Mouse (Mus musculus) hematopoietic stem cell, adult 5-6 weeks (primary cell): ENCODE data around the gene Gm28372. TPM values are rescaled to one million over a fixed set of nuclear protein-coding genes. Genes with fewer than 3 reads are reported as not detected.

Experiments
- ATAC-seq, 2 experiments: fragments of 125-278 bp in 1 of 2; replicated peaks in 1 of 2; 2 replicates each; pipeline ENCODE4 v1.8.0; 2016 to 2017; ENCODE audit warnings: inconsistent platforms in 2 of 2, mild to moderate bottlenecking in 2 of 2, moderate number of reproducible peaks in 2 of 2, low read depth in 1 of 2, moderate TSS enrichment in 1 of 2; ENCODE audit not compliant: low FRiP score in 2 of 2, poor library complexity in 2 of 2, severe bottlenecking in 2 of 2, insufficient read depth in 1 of 2, low TSS enrichment in 1 of 2
- total RNA-seq: library from RNA; stranded (forward); fragments of 172-1452, 232-1000 nt; gene quantifications from 2 replicates; pipeline ENCODE4 v1.2.3, GENCODE M21; 2017

Gm28372 gene
- total RNA-seq, 1 experiment from 2014 or later: not detected

DNA sequence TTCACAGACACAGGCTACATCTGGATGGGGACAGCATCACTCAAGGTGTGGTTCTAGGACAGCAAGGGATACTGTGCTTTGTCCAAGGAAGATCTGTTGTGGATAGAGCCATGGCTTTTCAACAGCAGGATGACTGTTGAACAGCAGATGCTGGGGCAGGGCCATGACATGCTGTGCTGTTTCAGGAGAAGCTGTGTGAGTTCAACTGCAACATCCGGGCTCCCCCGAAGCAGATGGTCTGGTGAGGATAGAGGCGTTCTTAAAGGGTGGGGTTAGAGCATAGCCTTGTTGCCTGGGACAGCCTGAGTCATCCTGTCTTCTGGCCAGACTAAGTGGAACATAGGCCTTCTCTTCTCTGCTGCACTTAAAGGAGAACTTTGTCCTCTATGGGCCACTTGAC is 33.8 kb downstream of the Gm28372 start:
- no peak for ATAC-seq

DNA sequence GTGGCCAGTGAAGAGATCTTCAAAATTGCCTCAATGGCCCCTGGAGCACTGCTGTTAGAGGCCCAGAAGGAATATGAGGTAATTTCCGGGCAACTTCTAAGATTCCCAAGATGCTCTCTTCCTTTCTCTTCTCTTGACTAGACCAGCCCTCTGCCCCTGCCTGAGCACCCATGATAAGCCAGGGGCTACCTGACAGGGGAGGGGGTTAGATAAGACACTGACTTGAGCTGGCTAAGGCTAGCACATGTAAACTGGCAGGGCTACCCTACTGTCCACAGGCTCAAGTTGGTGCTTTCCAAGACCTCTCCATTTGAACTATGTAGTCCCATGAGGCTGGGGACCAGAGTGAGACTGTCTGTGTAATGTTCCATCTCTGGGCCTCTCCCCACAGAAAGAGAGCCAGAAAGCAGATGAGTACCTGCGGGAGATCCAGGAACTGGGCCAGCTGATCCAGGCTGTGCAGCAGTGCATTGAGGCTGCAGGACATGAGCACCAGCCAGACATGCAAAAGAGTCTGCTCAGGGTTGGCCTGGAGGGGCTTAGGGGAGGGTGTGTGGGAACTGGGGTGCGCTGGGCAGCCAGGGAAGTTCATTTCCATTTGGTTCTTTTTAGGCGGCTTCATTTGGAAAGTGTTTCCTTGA is 34.9 kb downstream of the Gm28372 start:
- ATAC-seq: no peak

DNA sequence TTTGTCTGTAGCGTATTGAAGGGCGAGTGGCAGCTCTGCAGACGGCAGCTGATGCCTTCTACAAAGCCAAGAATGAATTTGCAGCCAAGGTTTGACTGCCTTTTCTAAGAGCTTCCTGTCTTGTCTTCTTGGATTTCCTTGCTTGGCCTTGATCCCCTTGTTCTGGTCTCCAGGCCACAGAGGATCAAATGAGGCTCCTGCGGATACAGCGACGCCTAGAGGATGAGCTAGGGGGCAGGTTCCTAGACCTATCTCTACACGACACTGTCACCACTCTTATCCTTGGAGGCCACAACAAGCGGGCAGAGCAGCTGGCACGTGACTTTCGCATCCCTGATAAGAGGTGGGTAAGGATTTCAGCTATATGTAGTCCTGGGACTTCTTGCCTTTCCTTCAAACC is 37.1 kb downstream of the Gm28372 start:
- ATAC-seq: no peak

DNA sequence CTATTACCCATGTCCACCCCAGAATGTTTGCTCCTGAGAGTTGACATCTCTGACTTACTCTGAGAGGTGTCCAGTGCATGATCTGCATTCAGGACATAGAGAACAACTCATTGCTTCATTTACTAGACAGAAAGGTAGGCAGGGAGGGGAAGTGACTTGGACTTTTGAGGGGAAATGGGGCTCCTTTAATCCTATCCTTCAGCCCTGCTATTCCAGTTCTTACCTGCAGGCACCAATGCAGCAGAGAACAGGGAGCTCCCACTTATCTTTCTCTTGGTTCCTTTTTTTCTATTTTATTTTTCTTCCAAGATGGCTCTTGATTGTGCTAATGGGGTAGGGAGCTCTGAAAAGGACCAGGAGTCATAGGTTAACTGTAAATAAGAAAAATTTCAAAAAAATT is 43.4 kb downstream of the Gm28372 start:
- ATAC-seq: no peak

DNA sequence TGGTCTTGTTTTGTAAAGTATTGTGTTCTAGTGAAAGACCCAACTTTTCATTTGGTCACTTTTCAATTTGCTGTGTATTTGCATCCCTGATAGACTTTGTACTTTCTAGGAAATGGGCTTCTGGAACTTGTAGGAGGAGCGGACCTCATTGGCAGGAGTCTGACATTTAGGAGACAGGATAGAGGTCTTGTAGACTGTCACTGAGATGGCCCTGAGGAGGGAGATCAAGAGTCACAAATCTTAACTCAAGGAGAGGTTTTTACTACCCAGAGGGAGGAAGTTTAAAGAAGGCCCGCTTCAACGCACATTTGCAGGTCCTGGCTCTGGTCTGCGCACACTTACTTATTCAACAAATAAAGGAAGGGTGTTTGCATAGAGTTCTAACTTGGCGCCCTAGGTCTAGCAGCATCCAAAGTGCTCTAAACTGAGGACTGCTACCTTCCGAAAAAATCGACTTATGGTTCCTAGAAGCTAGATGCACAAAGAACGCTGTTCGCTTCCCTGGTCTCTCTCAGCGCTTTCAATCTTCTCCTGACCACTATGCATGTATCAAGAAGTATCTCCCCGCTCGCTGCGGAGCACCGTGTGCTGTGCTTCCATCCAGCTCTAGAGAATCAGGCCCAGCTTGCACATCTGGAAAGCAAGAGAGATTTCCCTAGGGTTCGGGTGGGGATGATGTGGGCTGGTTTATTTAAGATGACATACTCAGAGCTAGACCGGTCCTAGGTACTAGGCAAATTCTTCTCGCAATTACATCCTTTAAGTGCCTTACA is 44.2 kb downstream of the Gm28372 start:
- 0 out of 4 replicates have a peak, but pooled peaks of 1 of the 2 experiments have one; percentile 11 for ATAC-seq

DNA sequence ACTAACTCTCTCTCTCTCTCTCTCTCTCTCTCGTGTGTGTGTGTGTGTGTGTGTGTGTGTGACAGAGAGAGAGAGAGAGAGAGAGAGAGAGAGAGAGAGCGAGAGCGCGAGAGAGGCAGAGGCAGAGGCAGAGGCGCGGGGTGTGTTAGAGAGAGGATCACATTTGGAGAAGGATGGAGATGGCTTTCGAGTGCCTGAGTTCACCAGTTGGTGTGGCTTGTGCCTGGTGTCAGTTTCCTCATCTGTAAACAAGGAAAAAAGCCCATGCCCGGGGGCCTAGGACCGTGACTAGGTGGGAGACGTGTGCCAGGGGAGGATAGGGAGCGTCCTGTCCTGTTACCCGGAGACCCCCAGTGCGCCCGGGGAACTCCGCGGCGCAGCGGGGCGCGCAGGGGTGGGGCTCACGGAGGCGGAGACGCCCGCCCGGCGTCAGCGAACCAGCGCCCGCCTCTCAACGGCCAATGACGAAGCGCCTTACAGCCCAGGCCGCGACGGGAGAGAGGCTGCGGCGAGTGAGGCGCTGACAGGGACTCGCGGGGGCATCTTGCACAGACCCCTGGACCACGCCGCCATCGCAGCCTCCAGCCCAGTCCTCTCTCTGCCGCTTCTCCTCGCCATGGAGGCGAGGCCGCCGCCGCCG is 44.9 kb downstream of the Gm28372 start, which contains the start of gene Ptpra:
Gene Ptpra (plus strand): TSS at position 485 of the 640 bp plus-strand sequence.
- ATAC-seq: peak; percentile 88 to 96

DNA sequence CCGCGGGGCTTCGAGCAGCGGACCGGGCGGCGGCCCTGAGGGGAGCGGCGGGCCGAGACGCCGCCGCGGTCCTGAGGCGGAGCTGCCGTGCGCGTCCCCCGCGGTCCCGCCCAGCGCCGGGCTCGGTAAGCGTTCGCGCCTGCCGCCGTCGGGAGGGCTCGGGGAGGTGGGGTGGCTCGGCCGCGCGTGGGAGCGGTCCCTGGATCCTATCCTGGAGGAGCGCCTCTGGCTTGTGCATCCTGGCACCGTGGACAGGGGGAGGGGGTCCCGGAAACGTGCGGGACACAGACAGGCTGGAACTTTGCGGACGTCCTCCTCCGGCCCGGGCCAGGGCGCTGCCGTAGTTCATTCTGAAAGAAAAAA is 45.4 kb downstream of the Gm28372 start:
- peak; percentile 33 to 46; a peak in 2 of 4 replicates for ATAC-seq

DNA sequence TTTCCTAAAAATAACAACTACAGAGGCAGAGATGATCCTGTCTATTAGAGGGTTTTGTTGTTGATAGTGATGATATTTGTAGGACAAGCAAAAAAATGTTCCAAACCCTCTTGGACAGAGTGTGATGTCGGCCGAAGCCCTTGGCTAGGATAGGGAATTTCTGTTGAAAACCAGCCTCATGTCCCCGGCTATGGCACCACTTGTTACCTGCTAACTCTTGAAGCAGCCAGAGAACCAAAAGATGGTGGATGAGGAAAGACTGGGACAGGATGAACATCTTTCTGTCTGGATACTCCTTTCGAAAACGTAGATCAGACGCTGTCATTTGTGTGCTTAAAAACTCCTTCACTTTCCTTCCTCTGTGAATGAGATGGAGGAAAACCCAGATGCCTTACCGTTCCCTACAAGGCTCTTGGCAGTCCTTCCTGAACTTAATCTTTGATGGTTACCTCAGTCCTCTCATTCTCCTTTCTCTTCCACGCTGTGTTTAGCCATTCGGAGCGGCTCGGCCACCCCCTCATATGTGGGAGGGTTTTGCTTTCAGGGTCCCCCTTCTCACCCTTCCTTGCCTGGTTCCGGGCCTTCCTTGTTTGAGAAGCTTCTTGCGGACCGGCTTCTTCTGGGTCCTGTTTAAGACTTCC is 46.2 kb downstream of the Gm28372 start:
- ATAC-seq: no peak

DNA sequence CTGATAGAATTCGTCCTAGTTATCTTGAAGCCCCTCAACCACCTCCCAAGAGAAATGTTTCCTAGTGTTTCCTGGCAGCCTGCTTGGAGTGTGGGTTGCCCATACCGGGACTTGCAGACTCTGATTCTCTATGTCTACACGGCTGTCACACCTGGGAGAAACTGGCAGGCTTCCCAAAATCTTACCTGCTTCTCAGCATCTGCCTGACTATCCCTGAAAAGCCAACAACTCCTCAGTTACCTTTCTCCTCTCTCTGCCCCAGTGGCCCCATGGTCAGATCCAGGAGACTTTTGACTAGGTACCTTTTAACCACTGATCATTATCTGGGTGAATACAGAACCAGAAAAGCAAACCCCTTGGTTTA is 46.7 kb downstream of the Gm28372 start:
- no peak for ATAC-seq

DNA sequence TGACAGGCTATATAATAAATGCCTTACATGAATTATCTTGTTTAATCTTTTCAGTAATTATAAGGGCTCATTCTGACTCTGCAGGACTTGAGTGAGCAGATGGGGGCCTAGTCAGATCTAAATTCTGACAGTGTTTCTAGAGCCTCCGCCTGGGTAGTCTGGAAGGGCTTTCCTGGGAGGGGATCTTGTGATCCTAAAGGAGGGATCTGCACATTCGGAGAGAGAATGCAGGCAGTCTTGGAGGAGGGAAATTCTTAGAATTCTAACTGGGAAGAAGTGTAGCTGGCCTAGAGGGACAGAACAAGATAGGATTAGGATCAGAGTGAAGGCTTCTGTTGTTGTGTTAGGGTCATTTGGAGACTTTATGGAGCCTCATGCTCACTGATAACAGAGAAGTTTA is 47.2 kb downstream of the Gm28372 start:
- ATAC-seq: no peak

DNA sequence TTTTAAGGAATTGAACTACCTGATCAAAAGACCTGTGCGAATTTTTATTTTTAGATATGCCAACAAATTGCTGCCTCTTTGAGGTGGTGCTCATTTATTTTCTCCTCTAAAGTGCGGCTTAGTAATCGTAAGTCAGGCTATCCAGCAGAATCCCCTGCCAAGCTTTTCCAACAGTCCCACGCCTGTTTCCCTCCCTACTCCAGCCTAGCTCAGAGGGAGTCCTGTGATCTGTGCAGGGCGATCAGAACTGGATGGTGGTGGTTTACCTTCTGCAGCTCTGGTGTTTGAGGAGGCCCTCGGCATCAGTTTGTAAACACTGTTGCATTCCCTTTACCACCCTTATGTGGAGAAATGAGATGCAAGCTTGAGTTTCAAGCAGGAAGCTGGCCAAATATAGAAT is 48.4 kb downstream of the Gm28372 start:
- ATAC-seq: no peak

DNA sequence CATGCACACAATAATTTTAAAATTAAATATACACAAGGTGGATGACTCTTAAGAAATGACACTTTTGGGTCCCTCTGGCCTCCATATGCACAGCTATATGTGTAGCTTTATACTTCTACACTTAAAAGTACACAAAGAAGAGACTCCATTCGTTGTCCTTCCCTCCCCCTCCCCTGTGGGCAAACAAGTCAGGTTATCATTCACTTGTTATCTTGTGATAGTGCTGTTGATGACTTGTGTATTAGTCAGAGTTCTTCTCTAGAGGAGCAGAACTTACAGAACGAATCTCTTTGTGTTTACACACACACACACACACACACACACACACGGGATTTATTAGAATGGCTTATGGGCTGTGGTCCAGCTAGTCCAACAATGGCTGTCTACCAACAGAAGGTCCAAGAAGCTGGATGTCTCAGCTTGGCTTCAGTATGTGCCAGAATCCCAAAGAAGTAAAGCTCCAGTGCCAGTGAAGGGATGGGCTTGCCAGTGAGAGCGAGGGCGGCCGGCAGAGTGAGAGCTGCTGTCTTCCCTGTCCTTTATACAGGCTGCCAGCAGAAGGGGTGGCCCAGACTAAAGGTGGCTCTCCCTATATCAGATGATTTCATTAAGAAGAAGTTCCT is 49.8 kb downstream of the Gm28372 start:
- no peak for ATAC-seq

Other genes starting within 250 kb of the Gm28372 start
- gene Snrpb, start 225.8 kb upstream of the Gm28372 start, total RNA-seq: 135 and 198 TPM in 2 replicates
- not detected in 2 replicates for gene Tmc2, start 210.0 kb upstream of the Gm28372 start, total RNA-seq
- 416 and 547 TPM in 2 replicates for gene Nop56, start 130.8 kb upstream of the Gm28372 start, total RNA-seq
- gene Idh3b, start 120.7 kb upstream of the Gm28372 start, total RNA-seq: 98.3 and 145 TPM in 2 replicates
- not detected in 2 replicates for gene Ebf4, start 110.1 kb upstream of the Gm28372 start, total RNA-seq
- 0.94 and 6.9 TPM in 2 replicates for gene Cpxm1, start 7.7 kb upstream of the Gm28372 start, total RNA-seq
- not detected in 2 replicates for gene 1700020A23Rik, start within 50 bp of the Gm28372 start, total RNA-seq
- not detected in 2 replicates for gene Tmem239, start 1.2 kb downstream of the Gm28372 start, total RNA-seq
- 127 and 142 TPM in 2 replicates for gene Vps16, start 19.1 kb downstream of the Gm28372 start, total RNA-seq
- gene Pced1a, start 19.5 kb downstream of the Gm28372 start, total RNA-seq: 11.5 and 12.5 TPM in 2 replicates
- gene Ptpra, start 45.0 kb downstream of the Gm28372 start, total RNA-seq: 155 and 171 TPM in 2 replicates
- 34.9 and 37.2 TPM in 2 replicates for gene Mrps26, start 158.5 kb downstream of the Gm28372 start, total RNA-seq
- not detected in 2 replicates for gene Oxt, start 170.9 kb downstream of the Gm28372 start, total RNA-seq
- gene Avp, start 177.3 kb downstream of the Gm28372 start, total RNA-seq: not detected in 2 replicates
- 17.7 and 20.2 TPM in 2 replicates for gene Fastkd5, start 224.8 kb downstream of the Gm28372 start, total RNA-seq
- gene Ubox5, start 224.8 kb downstream of the Gm28372 start, total RNA-seq: 6.3 and 9.4 TPM in 2 replicates
- 0.44 and 0.45 TPM in 2 replicates for gene Lzts3, start 237.6 kb downstream of the Gm28372 start, total RNA-seq